Mouse (Mus musculus) intestine, embryonic 16.5 days (tissue): Measurements from ENCODE around the gene Relch. TPM values are rescaled to one million over a fixed set of nuclear protein-coding genes. Genes with fewer than 3 reads are reported as not detected.
A peak's percentile ranks its signal among the peaks of the same experiment; 100 is the strongest.

Source experiments
- ATAC-seq: fragments of 200-750 bp; cut with Nextera tagmentation; 2 replicates; pipeline ENCODE4 v1.8.0; 2017; ENCODE audit warnings: moderate TSS enrichment, moderate library complexity
- H3K27ac ChIP-seq: fragments of 300-500 bp; sonication (generic); 2 replicates; pipeline ENCODE4 v1.5.1; 2014; ENCODE audit warnings: mild to moderate bottlenecking, low read length
- H3K27me3 ChIP-seq: fragments of 300-500 bp; sonication (generic); replicated peaks from 2 replicates; pipeline ENCODE4 v1.6.1; 2014; ENCODE audit warnings: low read length, control low read depth, mixed read lengths; ENCODE audit not compliant: control insufficient read depth, insufficient read depth
- H3K36me3 ChIP-seq: fragments of 300-500 bp; sonication (generic); 2 replicates; pipeline ENCODE4 v1.6.1; 2014; ENCODE audit warnings: low read length, control low read depth; ENCODE audit not compliant: control insufficient read depth, insufficient read depth
- H3K4me1 ChIP-seq: fragments of 300-500 bp; sonication (generic); 2 replicates; pipeline ENCODE4 v1.6.1; 2014; ENCODE audit warnings: low read length, control low read depth, mixed read lengths; ENCODE audit not compliant: control insufficient read depth, insufficient read depth
- H3K4me2 ChIP-seq: fragments of 300-500 bp; sonication (generic); 2 replicates; pipeline ENCODE4 v1.6.1; 2014; ENCODE audit warnings: low read depth, low read length, control low read depth
- H3K4me3 ChIP-seq: fragments of 300-500 bp; sonication (generic); 2 replicates; pipeline ENCODE4 v1.5.1; 2014; ENCODE audit warnings: mild to moderate bottlenecking, low read length
- H3K9ac ChIP-seq: fragments of 300-500 bp; sonication (generic); 2 replicates; pipeline ENCODE4 v1.6.1; 2014; ENCODE audit warnings: low read depth, low read length
- H3K9me3 ChIP-seq: fragments of 300-500 bp; sonication (generic); 2 replicates; pipeline ENCODE4 v1.6.1; 2016; ENCODE audit warnings: low read length, control low read depth; ENCODE audit not compliant: control insufficient read depth
- WGBS: fragments of 180-500 bp; shearing (Covaris S2); extraction: QIAGEN DNeasy Blood & Tissue Kit; methylation state at CpG from one replicate; pipeline ENCODE4 v1.1.7; 2014; 5-methylcytosine and 5-hydroxymethylcytosine counted together
- polyA plus RNA-seq: library from polyadenylated mRNA; unstranded; fragments of >200 nt; fragmentation: Nextera tagmentation; extraction: Ambion mirVana; gene quantifications from 2 replicates; pipeline ENCODE4 v1.2.1, GENCODE M21; 2015

Gene Relch
- polyA plus RNA-seq, 1 experiment from 2014 or later: 19.3 TPM

DNA sequence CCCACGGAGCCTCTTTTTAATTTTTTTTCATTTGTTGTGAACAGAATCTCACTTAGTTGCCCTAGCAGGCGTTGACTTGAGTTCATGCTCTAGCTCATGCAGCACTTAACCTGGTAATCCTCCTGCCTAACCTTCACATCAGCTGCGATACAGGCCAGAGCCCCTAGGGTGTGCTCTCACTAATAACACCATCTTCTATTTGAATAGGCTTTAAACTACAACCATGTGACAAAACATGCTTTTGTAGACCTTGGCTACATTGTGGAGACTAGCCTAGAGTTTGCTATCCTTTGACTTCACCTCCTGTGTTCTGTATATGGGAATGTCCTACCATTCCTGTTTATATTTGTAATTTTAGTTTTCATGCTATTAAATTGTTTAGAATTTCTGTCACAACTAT is 71.7 kb downstream of the Relch start:
- Histone ChIP-seq H3K9me3 (no peaks in the 10 kb centered on the region), H3K9ac (no peak overlapping the region), H3K36me3 (no peaks in the 10 kb centered on the region; the same call in 1 of the 2 replicates), H3K4me3 (no peak overlapping the region), H3K27me3 (no peaks in the 10 kb centered on the region), H3K4me2 (no peak overlapping the region), H3K4me1 (no peaks in the 10 kb centered on the region), H3K27ac (no peak overlapping the region)
- 0 out of 2 replicates have a peak, but pooled peaks have one; percentile 34 for ATAC-seq
- WGBS: 76% methylated on average over 3 of the region's 3 CpGs

- no peak overlapping the region for H3K9ac ChIP-seq
- no peak overlapping the region for H3K4me3 ChIP-seq
- no peaks in the 10 kb centered on the region for H3K4me1 ChIP-seq
- peaks cover 3% of the 10 kb centered on the region for H3K36me3 ChIP-seq
- H3K27ac ChIP-seq: no peak overlapping the region
- H3K4me2 ChIP-seq: no peak overlapping the region
- H3K27me3 ChIP-seq: no peaks in the 10 kb centered on the region
- H3K9me3 ChIP-seq: no peaks in the 10 kb centered on the region
- ATAC-seq: peak; percentile 56
- WGBS: 72% methylated on average over 6 of the region's 6 CpGs
These were observed 74.7 kb downstream of the Relch start for GRCm38 (mm10) chr1:105738334-105738733.

DNA sequence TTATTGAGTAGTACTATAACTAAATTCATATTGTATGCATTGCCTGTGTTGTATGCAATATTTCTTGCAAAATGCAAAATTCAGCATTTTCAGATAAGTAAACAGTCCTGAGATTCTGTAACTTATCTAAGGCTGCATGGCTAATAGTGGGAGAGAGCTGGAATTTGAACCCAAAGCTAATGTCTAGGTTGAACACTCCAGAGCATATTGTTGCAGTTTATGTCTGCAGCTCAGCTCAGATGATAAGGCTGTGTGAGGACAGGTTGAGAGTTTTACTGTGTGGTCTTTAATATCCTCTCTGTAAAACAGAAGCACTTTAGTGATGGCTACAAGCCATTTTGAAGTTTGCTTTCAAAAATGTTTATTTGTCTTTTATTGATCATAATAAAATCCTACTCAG is 75.8 kb downstream of the Relch start:
- ATAC-seq: peak; percentile 91
- no peak overlapping the region for H3K4me2 ChIP-seq
- H3K27me3 ChIP-seq: no peaks in the 10 kb centered on the region
- H3K27ac ChIP-seq: no peak overlapping the region
- peaks cover 7% of the 10 kb centered on the region for H3K36me3 ChIP-seq
- no peak overlapping the region for H3K4me3 ChIP-seq
- no peak overlapping the region for H3K9ac ChIP-seq
- H3K9me3 ChIP-seq: no peaks in the 10 kb centered on the region
- no peaks in the 10 kb centered on the region for H3K4me1 ChIP-seq

DNA sequence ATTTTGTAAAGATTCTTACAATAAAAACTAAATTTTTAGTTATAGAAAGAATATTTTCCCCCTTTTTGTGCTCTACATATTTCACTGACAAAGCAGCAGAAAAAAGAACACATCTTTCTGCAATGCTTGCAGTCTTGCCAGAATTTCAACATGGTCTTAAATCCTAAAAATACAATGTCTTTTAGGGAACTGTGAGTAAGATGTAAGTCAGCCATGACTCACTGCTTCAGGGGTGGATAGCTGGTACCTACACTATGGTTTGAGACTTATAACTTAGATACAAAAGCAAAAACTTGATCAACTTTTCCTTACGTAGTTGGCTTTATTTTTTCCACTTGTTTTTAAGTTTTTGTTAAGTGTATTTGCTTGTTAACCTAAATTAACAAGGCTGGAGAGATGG is 78.8 kb downstream of the Relch start:
- Histone ChIP-seq H3K27ac (no peak overlapping the region), H3K36me3 (peaks cover 7% of the 10 kb centered on the region), H3K4me3 (no peak overlapping the region), H3K27me3 (no peaks in the 10 kb centered on the region), H3K4me1 (no peaks in the 10 kb centered on the region), H3K9me3 (no peaks in the 10 kb centered on the region), H3K4me2 (no peak overlapping the region), H3K9ac (no peak overlapping the region)
- no peak for ATAC-seq
- 90% methylated on average over 1 of the region's 1 CpGs for WGBS

DNA sequence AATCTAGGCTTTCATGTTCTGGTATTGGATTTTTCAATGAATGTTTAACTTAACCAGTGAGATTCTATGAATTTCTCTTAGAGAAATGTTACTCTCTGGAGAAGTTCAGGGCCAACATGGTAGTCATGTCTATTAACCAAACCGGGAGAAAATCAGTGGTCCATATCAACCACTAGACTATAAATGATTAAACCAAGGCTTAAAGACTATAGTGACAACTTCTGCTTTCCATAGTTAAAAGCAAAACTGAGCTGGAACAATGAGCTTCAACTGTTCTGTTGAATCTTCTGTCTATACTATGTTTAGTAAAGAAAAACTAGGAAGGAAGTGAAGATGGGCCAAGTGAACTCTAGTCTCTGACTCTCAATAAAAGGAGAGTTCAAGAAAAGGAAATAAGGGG is 82.8 kb downstream of the Relch start:
- ATAC-seq: no peak
- H3K9ac ChIP-seq: no peak overlapping the region
- peaks cover 7% of the 10 kb centered on the region for H3K36me3 ChIP-seq
- no peak overlapping the region for H3K4me2 ChIP-seq
- H3K27me3 ChIP-seq: no peaks in the 10 kb centered on the region
- no peaks in the 10 kb centered on the region for H3K4me1 ChIP-seq
- no peak overlapping the region for H3K4me3 ChIP-seq
- 80% methylated on average over 1 of the region's 1 CpGs for WGBS
- H3K27ac ChIP-seq: no peak overlapping the region
- H3K9me3 ChIP-seq: no peaks in the 10 kb centered on the region

DNA sequence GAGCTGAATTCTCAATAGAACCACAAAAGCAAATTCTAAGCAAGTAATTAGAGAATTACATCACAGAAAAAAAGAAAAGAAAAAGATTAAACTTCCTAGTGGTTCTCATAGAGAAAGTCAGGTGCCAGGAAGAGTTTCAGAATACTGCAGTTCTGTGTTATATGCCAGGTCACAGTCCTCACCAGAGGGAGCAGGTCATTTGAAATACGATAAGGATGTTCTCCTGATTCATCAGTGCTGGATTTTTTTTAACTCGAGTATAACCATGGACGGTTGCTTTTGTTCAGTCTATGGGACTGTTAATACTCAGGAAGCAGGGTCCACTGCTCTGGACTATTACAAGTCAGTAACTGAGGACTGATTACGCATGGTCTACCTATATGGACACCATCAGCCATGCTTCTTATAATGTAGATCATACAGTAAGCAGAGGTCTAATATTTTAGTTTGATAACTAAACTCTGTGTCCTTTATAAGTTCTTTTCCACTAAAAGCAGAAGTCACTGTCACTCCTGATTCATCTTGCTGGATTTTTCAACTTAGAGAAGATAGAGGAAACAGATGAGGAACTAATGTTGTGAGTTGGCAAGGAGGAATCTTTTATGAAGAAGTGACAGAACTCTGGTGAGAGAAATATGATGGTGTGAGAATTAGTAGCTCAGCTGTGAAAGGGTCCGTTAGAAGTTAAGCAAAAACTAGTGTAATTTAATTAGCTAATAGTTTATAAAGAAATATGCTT is 83.4 kb downstream of the Relch start:
- Histone ChIP-seq H3K27me3 (no peaks in the 10 kb centered on the region), H3K9ac (no peak overlapping the region), H3K9me3 (no peaks in the 10 kb centered on the region), H3K4me3 (no peak overlapping the region), H3K27ac (no peak overlapping the region), H3K4me2 (no peak overlapping the region), H3K36me3 (peaks cover 5% of the 10 kb centered on the region), H3K4me1 (0 out of 2 replicates have a peak, but pooled peaks cover under 1% of the 10 kb centered on the region)
- no peak for ATAC-seq
- WGBS: 87% methylated on average over 5 of the region's 5 CpGs

- no peak for ATAC-seq
- Histone ChIP-seq H3K9ac (no peak overlapping the region), H3K27ac (no peak overlapping the region), H3K9me3 (no peaks in the 10 kb centered on the region), H3K4me1 (0 out of 2 replicates have a peak, but pooled peaks cover 3% of the 10 kb centered on the region), H3K36me3 (0 out of 2 replicates have a peak, but pooled peaks cover 4% of the 10 kb centered on the region), H3K4me3 (no peak overlapping the region), H3K4me2 (no peak overlapping the region), H3K27me3 (no peaks in the 10 kb centered on the region)
- 93% methylated on average over 4 of the region's 4 CpGs for WGBS
These were observed 84.6 kb downstream of the Relch start for GRCm38 (mm10) chr1:105748091-105748799.

- H3K36me3 ChIP-seq: no peaks in the 10 kb centered on the region
- ATAC-seq: no peak
- no peak overlapping the region; the same call in 1 of the 2 replicates for H3K27ac ChIP-seq
These were observed 88.5 kb downstream of the Relch start for GRCm38 (mm10) chr1:105752196-105752595.

DNA sequence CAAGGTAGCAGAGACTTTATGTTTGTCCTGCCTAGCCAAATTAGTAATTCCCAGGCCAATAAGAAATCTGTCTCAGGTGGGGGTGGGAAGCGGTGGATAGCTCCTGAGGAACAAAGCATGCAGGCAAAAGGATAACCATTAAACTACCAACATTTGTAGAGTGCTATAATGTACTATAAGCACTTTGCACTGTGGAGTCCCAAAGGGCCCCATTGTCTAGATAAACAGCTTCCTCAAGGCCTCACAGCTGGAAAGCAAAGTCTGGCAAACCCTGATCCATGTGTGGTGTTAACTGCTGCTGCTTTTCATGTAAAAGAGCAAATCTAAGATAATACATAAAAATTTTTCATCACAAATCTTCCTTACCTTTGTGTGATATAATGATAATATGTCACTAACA is 89.3 kb downstream of the Relch start:
- no peak overlapping the region for H3K9ac ChIP-seq
- no peaks in the 10 kb centered on the region for H3K36me3 ChIP-seq
- 0 out of 2 replicates have a peak, but pooled peaks cover 3% of the 10 kb centered on the region for H3K4me1 ChIP-seq
- no peaks in the 10 kb centered on the region for H3K27me3 ChIP-seq
- no peak overlapping the region; the same call in none of the 2 replicates for H3K27ac ChIP-seq
- 76% methylated on average over 1 of the region's 1 CpGs for WGBS
- H3K4me2 ChIP-seq: no peak overlapping the region
- no peaks in the 10 kb centered on the region for H3K9me3 ChIP-seq
- H3K4me3 ChIP-seq: no peak overlapping the region
- ATAC-seq: peak; percentile 90

More at GRCm38 (mm10) chr1:105752196-105752595, 88.5 kb downstream of the Relch start:
- Histone ChIP-seq H3K4me3 (no peak overlapping the region), H3K4me1 (0 out of 2 replicates have a peak, but pooled peaks cover 3% of the 10 kb centered on the region), H3K9ac (no peak overlapping the region), H3K9me3 (no peaks in the 10 kb centered on the region), H3K27me3 (no peaks in the 10 kb centered on the region), H3K4me2 (no peak overlapping the region)
- WGBS: 71% methylated on average over 4 of the region's 4 CpGs
